In the genomic region with DNA sequence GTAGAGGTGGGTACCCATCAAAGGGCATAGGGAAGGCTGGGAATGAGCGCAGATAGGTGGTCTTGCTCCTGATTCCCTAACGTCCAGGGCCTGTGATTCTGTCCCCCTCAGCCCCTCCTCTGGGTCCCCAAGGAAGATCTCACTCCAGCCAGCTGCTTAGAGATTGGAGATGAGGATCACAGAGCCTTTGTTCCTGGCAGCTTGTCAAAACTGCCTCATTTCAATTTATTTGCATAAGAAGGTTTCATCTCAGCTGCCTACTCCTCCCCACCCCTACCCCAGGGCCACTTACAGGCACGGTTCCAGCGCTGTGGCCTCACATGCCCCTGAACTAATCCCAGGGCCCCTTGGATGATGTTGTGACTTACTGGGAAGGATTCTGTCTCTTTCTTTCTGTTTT, we compare ENCODE assay signal across 8 mouse cellular contexts. TPM values are rescaled to one million over a fixed set of nuclear protein-coding genes. Genes with fewer than 3 reads are reported as not detected.
DNase-seq lines count a peak whose midpoint lies in the region; ATAC-seq and TF ChIP-seq lines count a peak whose summit lies in the region.

No protein-coding gene starts in this region.

- WGBS in embryonic facial prominence, embryonic 14.5 days = 16% methylated on average over 4 of the region's 4 CpGs
- 23% methylated on average over 4 of the region's 4 CpGs for WGBS in embryonic facial prominence, embryonic 10.5 days
- WGBS in neural tube, embryonic 13.5 days = 14% methylated on average over 4 of the region's 4 CpGs
- WGBS in neural tube, embryonic 15.5 days = 14% methylated on average over 4 of the region's 4 CpGs
- WGBS in hindbrain, embryonic 14.5 days = 9% methylated on average over 4 of the region's 4 CpGs
- WGBS in intestine, postnatal 0 days = 35% methylated on average over 4 of the region's 4 CpGs

- H3K4me3 ChIP-seq in embryonic facial prominence, embryonic 14.5 days (ENCODE audit: low read depth, low read length) = no peak overlapping the region
- no peak overlapping the region for H3K4me3 ChIP-seq in embryonic facial prominence, embryonic 10.5 days
- no peak overlapping the region for H3K4me3 ChIP-seq in neural tube, embryonic 13.5 days
- no peak overlapping the region for H3K4me3 ChIP-seq in neural tube, embryonic 15.5 days (replicated peaks)
- no peak overlapping the region for H3K4me3 ChIP-seq in hindbrain, embryonic 14.5 days (replicated peaks; ENCODE audit: low read length)
- no peak overlapping the region for H3K4me3 ChIP-seq in intestine, postnatal 0 days (ENCODE audit: low read depth, low read length)

- no peak overlapping the region for H3K9ac ChIP-seq in embryonic facial prominence, embryonic 14.5 days (ENCODE audit: low read depth, low read length)
- no peak overlapping the region for H3K9ac ChIP-seq in neural tube, embryonic 13.5 days
- no peak overlapping the region for H3K9ac ChIP-seq in neural tube, embryonic 15.5 days (replicated peaks)
- no peak overlapping the region; the same call in 1 of the 2 replicates for H3K9ac ChIP-seq in hindbrain, embryonic 14.5 days
- no peak overlapping the region for H3K9ac ChIP-seq in intestine, postnatal 0 days (ENCODE audit: low read depth, low read length)

- no peak overlapping the region for H3K4me2 ChIP-seq in embryonic facial prominence, embryonic 14.5 days (ENCODE audit: low read depth, low read length)
- no peak overlapping the region for H3K4me2 ChIP-seq in neural tube, embryonic 13.5 days
- H3K4me2 ChIP-seq in neural tube, embryonic 15.5 days = no peak overlapping the region
- no peak overlapping the region for H3K4me2 ChIP-seq in hindbrain, embryonic 14.5 days (replicated peaks)
- H3K4me2 ChIP-seq in intestine, postnatal 0 days (replicated peaks; ENCODE audit: low read depth) = no peak overlapping the region

- no peaks in the 10 kb centered on the region for H3K27me3 ChIP-seq in embryonic facial prominence, embryonic 14.5 days (replicated peaks; ENCODE audit: control insufficient read depth, insufficient read depth, low read length)
- H3K27me3 ChIP-seq in embryonic facial prominence, embryonic 10.5 days (replicated peaks; ENCODE audit: low read depth, poor library complexity, severe bottlenecking) = peaks cover 63% of the 10 kb centered on the region
- H3K27me3 ChIP-seq in neural tube, embryonic 13.5 days = peaks cover 17% of the 10 kb centered on the region
- H3K27me3 ChIP-seq in neural tube, embryonic 15.5 days (replicated peaks) = 0 out of 2 replicates have a peak, but pooled peaks cover 5% of the 10 kb centered on the region
- no peaks in the 10 kb centered on the region for H3K27me3 ChIP-seq in hindbrain, embryonic 14.5 days (ENCODE audit: control insufficient read depth, insufficient read depth, low read length)
- peaks cover 4% of the 10 kb centered on the region; the same call in 1 of the 2 replicates for H3K27me3 ChIP-seq in intestine, postnatal 0 days (replicated peaks; ENCODE audit: control insufficient read depth, insufficient read depth, low read length)

- DNase-seq in embryonic facial prominence, embryonic 14.5 days (ENCODE audit: low spot score) = peak; percentile 88
- no peak for DNase-seq in embryonic facial prominence, embryonic 10.5 days (ENCODE audit: low spot score)
- DNase-seq in hindbrain, embryonic 14.5 days (ENCODE audit: low spot score) = peak; percentile 72
- DNase-seq in telencephalon, adult 2 months (ENCODE audit: low read depth, low spot score) = peak; percentile 47
- no peak for DNase-seq in heart, adult 11 months

- TF ChIP-seq CTCF in intestine, postnatal 0 days (IDR thresholded peaks at IDR 0.05; ENCODE audit: low read depth) = no peak

- no peaks in the 10 kb centered on the region for H3K9me3 ChIP-seq in embryonic facial prominence, embryonic 14.5 days (ENCODE audit: control insufficient read depth, low read length)
- no peaks in the 10 kb centered on the region for H3K9me3 ChIP-seq in embryonic facial prominence, embryonic 10.5 days
- H3K9me3 ChIP-seq in neural tube, embryonic 13.5 days = no peaks in the 10 kb centered on the region
- H3K9me3 ChIP-seq in neural tube, embryonic 15.5 days (replicated peaks) = no peaks in the 10 kb centered on the region
- H3K9me3 ChIP-seq in hindbrain, embryonic 14.5 days (ENCODE audit: control insufficient read depth, low read length) = no peaks in the 10 kb centered on the region
- no peaks in the 10 kb centered on the region for H3K9me3 ChIP-seq in intestine, postnatal 0 days (ENCODE audit: control insufficient read depth)

- H3K27ac ChIP-seq in embryonic facial prominence, embryonic 14.5 days (replicated peaks; ENCODE audit: low read depth, low read length) = no peak overlapping the region
- no peak overlapping the region for H3K27ac ChIP-seq in embryonic facial prominence, embryonic 10.5 days (replicated peaks)
- H3K27ac ChIP-seq in neural tube, embryonic 13.5 days (replicated peaks) = peak overlapping the region; percentile 69
- no peak overlapping the region for H3K27ac ChIP-seq in neural tube, embryonic 15.5 days (replicated peaks)
- no peak overlapping the region for H3K27ac ChIP-seq in hindbrain, embryonic 14.5 days
- no peak overlapping the region for H3K27ac ChIP-seq in intestine, postnatal 0 days (ENCODE audit: low read depth, low read length)

- no peak for ATAC-seq in embryonic facial prominence, embryonic 14.5 days (ENCODE audit: low read depth)
- ATAC-seq in neural tube, embryonic 13.5 days (ENCODE audit: low read depth) = no peak
- ATAC-seq in neural tube, embryonic 15.5 days (ENCODE audit: low FRiP score) = no peak
- ATAC-seq in hindbrain, embryonic 14.5 days (ENCODE audit: low FRiP score) = peak; percentile 33; the same call in 1 of the 2 replicates
- ATAC-seq in intestine, postnatal 0 days = no peak

- no peaks in the 10 kb centered on the region for H3K36me3 ChIP-seq in embryonic facial prominence, embryonic 14.5 days (ENCODE audit: control insufficient read depth, insufficient read depth, low read length)
- no peaks in the 10 kb centered on the region for H3K36me3 ChIP-seq in embryonic facial prominence, embryonic 10.5 days (replicated peaks)
- H3K36me3 ChIP-seq in neural tube, embryonic 13.5 days = no peaks in the 10 kb centered on the region
- H3K36me3 ChIP-seq in neural tube, embryonic 15.5 days = no peaks in the 10 kb centered on the region
- H3K36me3 ChIP-seq in hindbrain, embryonic 14.5 days (replicated peaks; ENCODE audit: control insufficient read depth, insufficient read depth) = no peaks in the 10 kb centered on the region
- no peaks in the 10 kb centered on the region for H3K36me3 ChIP-seq in intestine, postnatal 0 days (ENCODE audit: control insufficient read depth, insufficient read depth)

- H3K4me1 ChIP-seq in embryonic facial prominence, embryonic 14.5 days (ENCODE audit: control insufficient read depth, insufficient read depth, low read length) = peaks cover 14% of the 10 kb centered on the region; the same call in 1 of the 2 replicates
- H3K4me1 ChIP-seq in embryonic facial prominence, embryonic 10.5 days = peaks cover 18% of the 10 kb centered on the region
- peaks cover 58% of the 10 kb centered on the region for H3K4me1 ChIP-seq in neural tube, embryonic 13.5 days (replicated peaks)
- H3K4me1 ChIP-seq in neural tube, embryonic 15.5 days = peaks cover 48% of the 10 kb centered on the region
- H3K4me1 ChIP-seq in hindbrain, embryonic 14.5 days (replicated peaks; ENCODE audit: control insufficient read depth, insufficient read depth, low read length) = peaks cover 39% of the 10 kb centered on the region
- no peaks in the 10 kb centered on the region for H3K4me1 ChIP-seq in intestine, postnatal 0 days (replicated peaks; ENCODE audit: control insufficient read depth, insufficient read depth, low read length)

RNA-seq across cellular contexts. Expression of a gene that starts 33.9 kb away (rescaled TPM):
- 6.4 and 8.3 TPM in 2 replicates for polyA plus RNA-seq in embryonic facial prominence, embryonic 14.5 days (2014; fragmentation: Nextera tagmentation; extraction: Ambion mirVana)
- 2.1 and 2.4 TPM in 2 replicates for polyA plus RNA-seq in embryonic facial prominence, embryonic 10.5 days (2016; fragmentation: Nextera tagmentation; extraction: Ambion mirVana)
- polyA plus RNA-seq in neural tube, embryonic 13.5 days (2015; fragmentation: Nextera tagmentation; extraction: Ambion mirVana) = 55.7 and 59.4 TPM in 2 replicates
- polyA plus RNA-seq in neural tube, embryonic 15.5 days (2015; fragmentation: Nextera tagmentation; extraction: Ambion mirVana) = 67.4 and 72.2 TPM in 2 replicates
- 57.3 and 65.9 TPM in 2 replicates for polyA plus RNA-seq in hindbrain, embryonic 14.5 days (2014; fragmentation: Nextera tagmentation; extraction: Ambion mirVana)
- 0.72 and 0.98 TPM in 2 replicates for polyA plus RNA-seq in intestine, postnatal 0 days (2015; fragmentation: Nextera tagmentation; extraction: Ambion mirVana)

RNA-seq across cellular contexts. Expression of a gene that starts 34.3 kb away (rescaled TPM):
- 1.7 and 2.7 TPM in 2 replicates for polyA plus RNA-seq in embryonic facial prominence, embryonic 14.5 days (2014; fragmentation: Nextera tagmentation; extraction: Ambion mirVana)
- polyA plus RNA-seq in embryonic facial prominence, embryonic 10.5 days (2016; fragmentation: Nextera tagmentation; extraction: Ambion mirVana) = not detected in 2 replicates
- polyA plus RNA-seq in neural tube, embryonic 13.5 days (2015; fragmentation: Nextera tagmentation; extraction: Ambion mirVana) = 0.28 TPM in 1 of 2 replicates, not detected in the other
- polyA plus RNA-seq in neural tube, embryonic 15.5 days (2015; fragmentation: Nextera tagmentation; extraction: Ambion mirVana) = 0.28 and 0.40 TPM in 2 replicates
- not detected in 2 replicates for polyA plus RNA-seq in hindbrain, embryonic 14.5 days (2014; fragmentation: Nextera tagmentation; extraction: Ambion mirVana)
- 0.70 and 0.97 TPM in 2 replicates for polyA plus RNA-seq in intestine, postnatal 0 days (2015; fragmentation: Nextera tagmentation; extraction: Ambion mirVana)

RNA-seq across cellular contexts. Expression of a gene that starts 34.7 kb away (rescaled TPM):
- polyA plus RNA-seq in embryonic facial prominence, embryonic 14.5 days (2014; fragmentation: Nextera tagmentation; extraction: Ambion mirVana) = 34.8 and 35.1 TPM in 2 replicates
- polyA plus RNA-seq in embryonic facial prominence, embryonic 10.5 days (2016; fragmentation: Nextera tagmentation; extraction: Ambion mirVana) = 2.2 and 2.5 TPM in 2 replicates
- polyA plus RNA-seq in neural tube, embryonic 13.5 days (2015; fragmentation: Nextera tagmentation; extraction: Ambion mirVana) = 6.0 and 6.5 TPM in 2 replicates
- polyA plus RNA-seq in neural tube, embryonic 15.5 days (2015; fragmentation: Nextera tagmentation; extraction: Ambion mirVana) = 10.5 and 13.1 TPM in 2 replicates
- polyA plus RNA-seq in hindbrain, embryonic 14.5 days (2014; fragmentation: Nextera tagmentation; extraction: Ambion mirVana) = 5.5 and 6.8 TPM in 2 replicates
- 8.2 and 8.5 TPM in 2 replicates for polyA plus RNA-seq in intestine, postnatal 0 days (2015; fragmentation: Nextera tagmentation; extraction: Ambion mirVana)

Comparison
In these comparisons a context has a peak if more than half of its experiments do, and no peak if none do; other contexts are left out.
1. DNase-seq: peak in embryonic facial prominence, embryonic 14.5 days (single experiment), hindbrain, embryonic 14.5 days (single experiment) and telencephalon, adult 2 months (single experiment); none in embryonic facial prominence, embryonic 10.5 days (single experiment) and heart, adult 11 months (single experiment).